Mouse (Mus musculus): Measurements from ENCODE around the gene Wdr60. TPM values are rescaled to one million over a fixed set of nuclear protein-coding genes. Genes with fewer than 3 reads are reported as not detected.

The Wdr60 gene
- polyA plus RNA-seq, 1 experiment from 2014 or later = 5.9 TPM

DNA sequence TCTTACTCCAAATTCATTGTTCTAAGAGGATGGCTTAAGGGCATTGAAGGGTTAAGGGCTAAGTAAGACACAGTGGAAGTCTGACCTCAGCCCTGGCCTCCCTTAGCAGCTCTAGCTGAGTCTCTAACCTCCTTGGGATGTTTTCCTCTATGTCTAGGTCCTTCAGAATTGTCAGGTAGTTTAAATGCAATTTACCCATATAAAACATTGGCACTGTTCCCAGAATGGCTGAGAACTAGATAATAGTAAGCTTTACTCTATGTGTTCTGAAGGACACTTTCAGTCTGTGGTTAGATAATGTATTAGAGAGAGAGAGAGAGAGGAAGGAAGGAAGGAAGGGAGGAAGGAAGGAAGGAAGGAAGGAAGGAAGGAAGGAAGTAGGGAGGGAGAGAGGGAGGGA is 80.4 kb downstream of the Wdr60 start:
- H3K9me3 ChIP-seq (replicated peaks) = no peaks in the 10 kb centered on the region
- no peaks in the 10 kb centered on the region for H3K27me3 ChIP-seq
- no peaks in the 10 kb centered on the region for H3K36me3 ChIP-seq
- H3K9ac ChIP-seq = no peak overlapping the region
- H3K4me2 ChIP-seq = no peak overlapping the region
- no peaks in the 10 kb centered on the region for H3K4me1 ChIP-seq (replicated peaks)
- ATAC-seq (replicated peaks; ENCODE audit: insufficient number of reproducible peaks, insufficient read depth, low FRiP score, low read depth) = no peak
- no peak overlapping the region for H3K4me3 ChIP-seq
- no peak overlapping the region for H3K27ac ChIP-seq

- ATAC-seq (replicated peaks; ENCODE audit: insufficient number of reproducible peaks, insufficient read depth, low FRiP score, low read depth) = no peak
- no peaks in the 10 kb centered on the region for H3K36me3 ChIP-seq
- no peaks in the 10 kb centered on the region for H3K4me1 ChIP-seq (replicated peaks)
- H3K27ac ChIP-seq = no peak overlapping the region
- no peak overlapping the region for H3K4me3 ChIP-seq
- no peaks in the 10 kb centered on the region for H3K9me3 ChIP-seq (replicated peaks)
- no peaks in the 10 kb centered on the region for H3K27me3 ChIP-seq
- H3K9ac ChIP-seq = no peak overlapping the region
- no peak overlapping the region for H3K4me2 ChIP-seq
- whole genome bisulfite sequencing = 69% methylated on average over 4 of the region's 4 CpGs
Observed at GRCm38 (mm10) chr12:116181436-116182050, 81.3 kb downstream of the Wdr60 start.

- Histone ChIP-seq H3K4me2 (no peak overlapping the region), H3K27ac (no peak overlapping the region), H3K36me3 (no peaks in the 10 kb centered on the region), H3K4me3 (no peak overlapping the region), H3K9ac (no peak overlapping the region), H3K27me3 (no peaks in the 10 kb centered on the region), H3K4me1 (replicated peaks) (no peaks in the 10 kb centered on the region), H3K9me3 (replicated peaks) (no peaks in the 10 kb centered on the region)
- ATAC-seq (replicated peaks; ENCODE audit: insufficient number of reproducible peaks, insufficient read depth, low FRiP score, low read depth) = no peak
- WGBS = 81% methylated on average over 3 of the region's 3 CpGs
Observed at GRCm38 (mm10) chr12:116176930-116177329, 85.9 kb downstream of the Wdr60 start.

- no peaks in the 10 kb centered on the region for H3K27me3 ChIP-seq
- no peaks in the 10 kb centered on the region for H3K36me3 ChIP-seq
- 50% methylated on average over 5 of the region's 5 CpGs for WGBS
- no peak overlapping the region for H3K4me2 ChIP-seq
- no peak overlapping the region for H3K9ac ChIP-seq
- H3K4me1 ChIP-seq (replicated peaks) = no peaks in the 10 kb centered on the region
- no peak overlapping the region for H3K4me3 ChIP-seq
- no peak overlapping the region for H3K27ac ChIP-seq
- no peaks in the 10 kb centered on the region for H3K9me3 ChIP-seq (replicated peaks)
- ATAC-seq (replicated peaks; ENCODE audit: insufficient number of reproducible peaks, insufficient read depth, low FRiP score, low read depth) = no peak
Observed at GRCm38 (mm10) chr12:116169666-116170065, 93.2 kb downstream of the Wdr60 start.

DNA sequence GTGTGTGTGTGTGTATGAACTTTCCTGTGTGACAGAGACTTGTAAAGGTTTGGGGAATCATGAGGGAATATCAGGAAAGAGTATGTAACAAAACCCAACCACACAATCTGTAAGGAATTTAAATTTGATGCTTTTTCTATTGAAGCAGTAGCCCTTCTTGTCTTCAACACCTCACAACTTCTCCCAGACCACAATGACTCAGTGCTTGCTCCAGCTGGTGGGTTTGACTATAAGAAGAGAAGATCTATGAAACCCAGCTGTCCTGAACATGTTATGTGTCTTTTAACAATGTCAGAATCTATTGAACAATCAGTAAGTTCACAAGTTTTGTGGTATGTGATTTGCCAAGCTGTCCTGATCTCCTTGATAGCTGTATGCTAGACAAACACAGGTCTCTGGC is 97.5 kb downstream of the Wdr60 start:
- H3K9ac ChIP-seq = no peak overlapping the region
- no peaks in the 10 kb centered on the region for H3K36me3 ChIP-seq
- no peaks in the 10 kb centered on the region for H3K9me3 ChIP-seq (replicated peaks)
- H3K4me1 ChIP-seq (replicated peaks) = no peaks in the 10 kb centered on the region
- no peak overlapping the region for H3K4me3 ChIP-seq
- H3K4me2 ChIP-seq = no peak overlapping the region
- H3K27me3 ChIP-seq = no peaks in the 10 kb centered on the region
- no peak overlapping the region for H3K27ac ChIP-seq
- no peak for ATAC-seq (replicated peaks; ENCODE audit: insufficient number of reproducible peaks, insufficient read depth, low FRiP score, low read depth)

GRCm38 (mm10) chr12:116159695-116160094 is 103.1 kb downstream of the Wdr60 start:
- no peaks in the 10 kb centered on the region for H3K9me3 ChIP-seq (replicated peaks)
- H3K4me2 ChIP-seq = no peak overlapping the region
- H3K27ac ChIP-seq = no peak overlapping the region
- ATAC-seq (replicated peaks; ENCODE audit: insufficient number of reproducible peaks, insufficient read depth, low FRiP score, low read depth) = no peak
- H3K4me1 ChIP-seq (replicated peaks) = no peaks in the 10 kb centered on the region
- WGBS = 86% methylated on average over 2 of the region's 2 CpGs
- no peak overlapping the region for H3K9ac ChIP-seq
- no peaks in the 10 kb centered on the region for H3K36me3 ChIP-seq
- no peaks in the 10 kb centered on the region for H3K27me3 ChIP-seq
- no peak overlapping the region for H3K4me3 ChIP-seq

- no peak overlapping the region for H3K27ac ChIP-seq
- no peaks in the 10 kb centered on the region for H3K36me3 ChIP-seq
- WGBS = 56% methylated on average over 5 of the region's 5 CpGs
- ATAC-seq (replicated peaks; ENCODE audit: insufficient number of reproducible peaks, insufficient read depth, low FRiP score, low read depth) = no peak
- no peaks in the 10 kb centered on the region for H3K27me3 ChIP-seq
- H3K9ac ChIP-seq = no peak overlapping the region
- H3K9me3 ChIP-seq (replicated peaks) = no peaks in the 10 kb centered on the region
- no peak overlapping the region for H3K4me3 ChIP-seq
- H3K4me2 ChIP-seq = no peak overlapping the region
- no peaks in the 10 kb centered on the region for H3K4me1 ChIP-seq (replicated peaks)
Observed at GRCm38 (mm10) chr12:116159223-116159622, 103.6 kb downstream of the Wdr60 start.

DNA sequence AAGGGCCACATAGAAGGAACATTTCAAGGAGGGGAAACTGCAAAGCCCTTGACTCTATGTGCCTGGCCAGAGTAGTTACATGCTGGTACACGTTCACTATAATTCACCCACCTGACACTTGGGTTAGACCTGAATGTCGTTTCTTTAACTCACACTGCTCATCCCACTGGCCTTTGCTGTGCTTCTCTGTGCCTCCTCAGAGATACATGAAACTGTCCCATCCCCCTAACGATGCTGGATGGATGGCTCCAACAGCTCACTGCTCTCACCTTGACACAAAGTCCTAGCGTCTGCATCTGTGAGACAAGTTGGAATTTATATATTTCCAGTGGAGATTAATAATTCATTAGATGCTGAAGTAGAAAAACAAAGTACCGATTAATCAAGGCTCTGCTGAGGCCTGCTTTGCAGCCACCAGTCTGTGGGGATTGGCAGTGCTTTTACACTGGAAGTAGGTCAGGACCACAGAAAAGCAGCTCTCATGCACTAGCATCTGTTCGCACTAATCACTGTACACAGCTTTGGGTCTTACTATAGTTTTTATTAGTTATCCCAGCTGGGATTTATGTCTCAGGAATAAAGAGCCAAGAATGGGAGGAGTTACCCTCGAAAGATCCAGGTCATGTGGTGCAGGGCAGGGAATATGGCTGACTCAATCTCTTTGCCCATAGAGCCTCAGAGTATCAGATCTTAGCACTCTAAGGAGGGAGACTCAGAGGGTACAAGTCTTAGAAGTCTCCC is 105.9 kb downstream of the Wdr60 start:
- Histone ChIP-seq H3K4me1 (replicated peaks) (no peaks in the 10 kb centered on the region), H3K36me3 (no peaks in the 10 kb centered on the region), H3K4me2 (no peak overlapping the region), H3K27me3 (no peaks in the 10 kb centered on the region), H3K4me3 (no peak overlapping the region), H3K27ac (no peak overlapping the region), H3K9ac (no peak overlapping the region), H3K9me3 (replicated peaks) (no peaks in the 10 kb centered on the region)
- no peak for ATAC-seq (replicated peaks; ENCODE audit: insufficient number of reproducible peaks, insufficient read depth, low FRiP score, low read depth)
- 71% methylated on average over 7 of the region's 7 CpGs for WGBS

Small RNA genes lying within 50 kb of the gene (microRNA-seq; reads per million reads assigned to microRNA genes)
- not detected for gene Gm23190

Other genes starting within 250 kb of the Wdr60 start
- 25.5 and 30.4 TPM in 2 replicates for gene Zfp386, start 215.3 kb downstream of the Wdr60 start, polyA plus RNA-seq (2015; fragmentation: Nextera tagmentation; extraction: Ambion mirVana)
- 0.40 and 0.82 TPM in 2 replicates for gene Vipr2, start 185.3 kb downstream of the Wdr60 start, polyA plus RNA-seq (2015; fragmentation: Nextera tagmentation; extraction: Ambion mirVana)
- not detected in 2 replicates for gene Gm11027, start 12.4 kb upstream of the Wdr60 start, polyA plus RNA-seq (2015; fragmentation: Nextera tagmentation; extraction: Ambion mirVana)
- 10.0 and 14.4 TPM in 2 replicates for gene Esyt2, start 18.2 kb upstream of the Wdr60 start, polyA plus RNA-seq (2015; fragmentation: Nextera tagmentation; extraction: Ambion mirVana)
- 20.0 and 25.8 TPM in 2 replicates for gene Ncapg2, start 142.4 kb upstream of the Wdr60 start, polyA plus RNA-seq (2015; fragmentation: Nextera tagmentation; extraction: Ambion mirVana)
- gene Ptprn2, start 222.7 kb upstream of the Wdr60 start, polyA plus RNA-seq (2015; fragmentation: Nextera tagmentation; extraction: Ambion mirVana) = 0.13 and 0.24 TPM in 2 replicates